Mouse (Mus musculus) MEL (cell line): ENCODE results near the gene Trmt61a. TPM values are rescaled to one million over a fixed set of nuclear protein-coding genes. Genes with fewer than 3 reads are reported as not detected.

Experiments used
- DNase-seq: peaks from one replicate; pipeline ENCODE4 v3.0.0; 2011; ENCODE audit warnings: low read depth, low spot score
- H3K27ac ChIP-seq: 2 replicates; pipeline ENCODE4 v1.5.1; 2012; ENCODE audit warnings: low read depth, mild to moderate bottlenecking, control low read depth, low read length, moderate library complexity; ENCODE audit not compliant: control insufficient read depth
- H3K27me3 ChIP-seq, 2 experiments: fragments of 150-350 bp in 1 of 2; sonication (generic) in 1 of 2; 2 replicates each; pipeline ENCODE4 v1.6.1; 2012; ENCODE audit warnings: low read length in 2 of 2, mild to moderate bottlenecking in 2 of 2, improper control_type of control experiment in 1 of 2, moderate library complexity in 1 of 2; ENCODE audit not compliant: insufficient read depth in 2 of 2, control insufficient read depth in 1 of 2
- H3K36me3 ChIP-seq, 2 experiments: 2 replicates each; pipeline ENCODE4 v1.6.1; 2012 to 2014; ENCODE audit warnings: low read length in 2 of 2, improper control_type of control experiment in 1 of 2, inconsistent platforms in 1 of 2, mild to moderate bottlenecking in 1 of 2; ENCODE audit not compliant: insufficient read depth in 2 of 2, control insufficient read depth in 1 of 2
- H3K4me1 ChIP-seq, 2 experiments: fragments of 150-350 bp in 1 of 2; sonication (generic) in 1 of 2; 2 replicates each; pipeline ENCODE4 v1.6.1; 2012; ENCODE audit warnings: low read length in 2 of 2, improper control_type of control experiment in 1 of 2, mild to moderate bottlenecking in 1 of 2; ENCODE audit not compliant: insufficient read depth in 2 of 2, control insufficient read depth in 1 of 2
- H3K4me3 ChIP-seq, 2 experiments: fragments of 150-350 bp in 1 of 2; sonication (generic) in 1 of 2; 2 replicates each; pipeline ENCODE4 v1.5.1; 2012; ENCODE audit warnings: low read depth in 2 of 2, low read length in 2 of 2, mild to moderate bottlenecking in 2 of 2, moderate library complexity in 2 of 2, control low read depth in 1 of 2, improper control_type of control experiment in 1 of 2; ENCODE audit not compliant: control insufficient read depth in 1 of 2, insufficient read depth in 1 of 2
- H3K79me2 ChIP-seq: 2 replicates; pipeline ENCODE4 v1.6.1; 2012; ENCODE audit warnings: mild to moderate bottlenecking, low read length, moderate library complexity; ENCODE audit not compliant: control insufficient read depth, poor library complexity, insufficient read depth
- H3K9ac ChIP-seq: 2 replicates; pipeline ENCODE4 v1.6.1; 2012; ENCODE audit warnings: low read depth, mild to moderate bottlenecking, control low read depth, low read length, moderate library complexity; ENCODE audit not compliant: control insufficient read depth, poor library complexity, severe bottlenecking
- H3K9me3 ChIP-seq: fragments of 150-350 bp; sonication (generic); replicated peaks from 2 replicates; pipeline ENCODE4 v1.6.1; 2012; ENCODE audit warnings: mild to moderate bottlenecking, low read length, improper control_type of control experiment, moderate library complexity; ENCODE audit not compliant: insufficient read depth
- CHD1 ChIP-seq: IDR thresholded peaks from 2 replicates; pipeline ENCODE4 v1.6.1; 2012; ENCODE audit warnings: low read depth, mild to moderate bottlenecking, inconsistent platforms, low read length, improper control_type of control experiment
- E2F4 ChIP-seq: IDR thresholded peaks from 2 replicates; pipeline ENCODE4 v1.6.1; 2011; ENCODE audit warnings: low read depth, low read length, improper control_type of control experiment, borderline replicate concordance
- ELF1 ChIP-seq: IDR thresholded peaks from 2 replicates; pipeline ENCODE4 v1.6.1; 2014; ENCODE audit warnings: low read depth, mild to moderate bottlenecking, inconsistent platforms, low read length, improper control_type of control experiment, moderate library complexity
- EP300 ChIP-seq, 2 experiments: IDR thresholded peaks; 2 replicates each; pipeline ENCODE4 v1.6.1; 2011; ENCODE audit warnings: improper control_type of control experiment in 2 of 2, low read length in 2 of 2, low read depth in 1 of 2, mild to moderate bottlenecking in 1 of 2
- ETS1 ChIP-seq: IDR thresholded peaks from 2 replicates; pipeline ENCODE4 v1.6.1; 2012; ENCODE audit warnings: low read depth, mild to moderate bottlenecking, inconsistent platforms, low read length, improper control_type of control experiment, moderate library complexity
- GATA1 ChIP-seq: IDR thresholded peaks from 2 replicates; pipeline ENCODE4 v1.6.1; 2011; ENCODE audit warnings: low read depth, low read length, improper control_type of control experiment
- MAX ChIP-seq: IDR thresholded peaks from 2 replicates; pipeline ENCODE4 v1.6.1; 2011; ENCODE audit warnings: low read length, improper control_type of control experiment
- MEF2A ChIP-seq: IDR thresholded peaks from 2 replicates; pipeline ENCODE4 v1.6.1; 2014; ENCODE audit warnings: low read depth, mild to moderate bottlenecking, inconsistent platforms, low read length, improper control_type of control experiment; ENCODE audit not compliant: poor library complexity, insufficient replicate concordance, severe bottlenecking; ENCODE audit errors: extremely low read depth
- MXI1 ChIP-seq: IDR thresholded peaks from 2 replicates; pipeline ENCODE4 v1.6.1; 2011; ENCODE audit warnings: mild to moderate bottlenecking, low read depth, low read length, improper control_type of control experiment
- MYB ChIP-seq: IDR thresholded peaks from 2 replicates; pipeline ENCODE4 v1.6.1; 2011; ENCODE audit warnings: mild to moderate bottlenecking, low read depth, low read length, improper control_type of control experiment
- MYC ChIP-seq: IDR thresholded peaks from 2 replicates; pipeline ENCODE4 v1.6.1; 2011; ENCODE audit warnings: low read depth, mild to moderate bottlenecking, low read length, improper control_type of control experiment, moderate library complexity
- POLR2A ChIP-seq, 2 experiments: IDR thresholded peaks; 2 replicates each; pipeline ENCODE4 v1.6.1; 2011 to 2012; ENCODE audit warnings: low read length in 2 of 2, mild to moderate bottlenecking in 2 of 2, control low read depth in 1 of 2, improper control_type of control experiment in 1 of 2, low read depth in 1 of 2, moderate library complexity in 1 of 2; ENCODE audit not compliant: control insufficient read depth in 1 of 2, insufficient read depth in 1 of 2, poor library complexity in 1 of 2
- POLR2AphosphoS2 ChIP-seq: IDR thresholded peaks from 2 replicates; pipeline ENCODE4 v1.6.1; 2011; ENCODE audit warnings: low read length, improper control_type of control experiment
- RAD21 ChIP-seq: IDR thresholded peaks from 2 replicates; pipeline ENCODE4 v1.6.1; 2011; ENCODE audit warnings: mild to moderate bottlenecking, low read depth, low read length, improper control_type of control experiment
- RCOR1 ChIP-seq: IDR thresholded peaks from 2 replicates; pipeline ENCODE4 v1.6.1; 2012; ENCODE audit warnings: low read depth, mild to moderate bottlenecking, inconsistent platforms, low read length, improper control_type of control experiment
- TCF12 ChIP-seq: IDR thresholded peaks from 2 replicates; pipeline ENCODE4 v1.6.1; 2014; ENCODE audit warnings: low read depth, mild to moderate bottlenecking, inconsistent platforms, low read length, improper control_type of control experiment, moderate library complexity
- UBTF ChIP-seq: IDR thresholded peaks from 2 replicates; pipeline ENCODE4 v1.6.1; 2012; ENCODE audit warnings: low read depth, mild to moderate bottlenecking, inconsistent platforms, low read length, improper control_type of control experiment, moderate library complexity, borderline replicate concordance; ENCODE audit not compliant: insufficient read depth
- USF1 ChIP-seq: IDR thresholded peaks from 2 replicates; pipeline ENCODE4 v1.6.1; 2014; ENCODE audit warnings: low read depth, mild to moderate bottlenecking, inconsistent platforms, low read length, improper control_type of control experiment, moderate library complexity
- ZC3H11A ChIP-seq: IDR thresholded peaks from 2 replicates; pipeline ENCODE4 v1.6.1; 2012; ENCODE audit warnings: low read depth, mild to moderate bottlenecking, inconsistent platforms, low read length, improper control_type of control experiment
- ZKSCAN1 ChIP-seq: IDR thresholded peaks from 2 replicates; pipeline ENCODE4 v1.6.1; 2012; ENCODE audit warnings: low read depth, mild to moderate bottlenecking, inconsistent platforms, low read length, improper control_type of control experiment, moderate library complexity
- ZMIZ1 ChIP-seq: IDR thresholded peaks from 2 replicates; pipeline ENCODE4 v1.6.1; 2012; ENCODE audit warnings: low read depth, mild to moderate bottlenecking, inconsistent platforms, low read length, improper control_type of control experiment, moderate library complexity
- polyA plus RNA-seq, 2 experiments: library from polyadenylated mRNA; stranded (reverse) in 1 of 2; unstranded in 1 of 2; fragments of >175 nt in 1 of 2; fragments of >200 nt in 1 of 2; gene quantifications; 2 replicates each; pipeline versions ENCODE4 v1.2.1 to v1.2.4; 2012; ENCODE audit warnings: low replicate concordance in 2 of 2, low read depth in 1 of 2; ENCODE audit not compliant: insufficient read length in 2 of 2, insufficient read depth in 1 of 2, missing spikeins in 1 of 2
- total RNA-seq: library from RNA; depleted of rRNA; stranded (reverse); fragments of 300-350 nt; gene quantifications from 2 replicates; pipeline ENCODE4 v1.2.3, GENCODE M21; 2012

Gene Trmt61a
- total and polyA plus RNA-seq, 3 experiments, result 41.4 to 77.5 TPM; not detected in 1

- no peak for DNase-seq
- H3K79me2 ChIP-seq, result peaks cover 28% of the 10 kb centered on the region
- peaks cover 5 to 8% of the 10 kb centered on the region in 2 experiments; a peak in 3 of 4 replicates for H3K36me3 ChIP-seq
- H3K4me1 ChIP-seq, result peaks cover 0 to 13% of the 10 kb centered on the region in 2 experiments; a peak in 3 of 4 replicates
- no peaks in the 10 kb centered on the region for H3K27me3 ChIP-seq
- H3K27ac ChIP-seq, result no peak overlapping the region
- H3K9me3 ChIP-seq, result no peaks in the 10 kb centered on the region
- no peak overlapping the region for H3K4me3 ChIP-seq
- no peak overlapping the region for H3K9ac ChIP-seq
- TF ChIP-seq UBTF, result no peak
- TF ChIP-seq POLR2AphosphoS2, result 0 out of 2 replicates have a peak, but pooled peaks have one; percentile 27
These were observed 30.3 kb downstream of the Trmt61a start for GRCm38 (mm10) chr12:111708181-111708580.

DNA sequence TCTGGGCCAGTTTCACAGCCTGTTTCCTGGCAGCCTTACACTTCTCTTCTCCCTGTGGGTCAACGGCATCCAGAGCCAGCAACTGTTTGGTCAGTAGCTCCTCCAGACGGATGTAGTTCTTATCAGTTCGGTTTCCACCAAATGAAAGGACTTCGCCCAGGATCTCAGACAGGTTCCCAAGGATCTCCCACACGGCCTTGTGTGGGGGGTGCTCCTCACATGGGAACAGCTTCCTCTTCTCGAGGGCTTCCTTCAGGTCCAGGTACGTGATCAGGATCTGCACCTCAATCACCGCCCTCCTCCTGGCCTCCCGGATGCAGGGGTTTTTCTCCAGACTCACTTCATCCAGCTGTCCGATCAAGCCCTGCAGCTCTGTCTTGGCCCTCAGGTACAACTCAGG is 32.2 kb downstream of the Trmt61a start:
- Histone ChIP-seq H3K4me3 (no peak overlapping the region), H3K9ac (no peak overlapping the region)

GRCm38 (mm10) chr12:111712476-111712875 is 34.6 kb downstream of the Trmt61a start:
- H3K4me1 ChIP-seq, result peaks cover 0 to 13% of the 10 kb centered on the region in 2 experiments; a peak in 3 of 4 replicates
- peak overlapping the region; percentile 87 to 99 for H3K4me3 ChIP-seq
- peaks cover 39% of the 10 kb centered on the region for H3K79me2 ChIP-seq
- H3K27me3 ChIP-seq, result no peaks in the 10 kb centered on the region
- peaks cover 5 to 12% of the 10 kb centered on the region in 2 experiments for H3K36me3 ChIP-seq
- peak overlapping the region; percentile 97 for H3K9ac ChIP-seq
- no peaks in the 10 kb centered on the region for H3K9me3 ChIP-seq
- TF ChIP-seq MXI1 (no peak), ZKSCAN1 (no peak), MEF2A (no peak), ZC3H11A (no peak), POLR2A (IDR thresholded peaks at IDR 0.05; ENCODE audit: control insufficient read depth in 1 of 2, insufficient read depth in 1 of 2, low read depth in 1 of 2, low read length in 2 of 2, poor library complexity in 1 of 2) (no peak), USF1 (no peak), POLR2AphosphoS2 (no peak), TCF12 (no peak), GATA1 (no peak), CHD1 (no peak), ZMIZ1 (no peak), E2F4 (no peak), MYC (no peak), RCOR1 (no peak), EP300 (IDR thresholded peaks at IDR 0.05; ENCODE audit: low read depth in 1 of 2, low read length in 2 of 2) (no peak), ELF1 (no peak)
- H3K27ac ChIP-seq, result peak overlapping the region; percentile 16; the same call in 1 of the 2 replicates
- DNase-seq, result peak; percentile 61

More for the DNA sequence above, 32.2 kb downstream of the Trmt61a start:
- TF ChIP-seq CHD1, result no peak
- no peak for TF ChIP-seq EP300 (IDR thresholded peaks at IDR 0.05; ENCODE audit: low read depth in 1 of 2, low read length in 2 of 2)
- TF ChIP-seq UBTF, result no peak
- no peak for TF ChIP-seq MXI1
- no peak for TF ChIP-seq ETS1
- TF ChIP-seq ZC3H11A, result no peak
- TF ChIP-seq MAX, result no peak
- no peak for TF ChIP-seq RAD21
- no peak for TF ChIP-seq MYB
- no peak for DNase-seq
- H3K4me1 ChIP-seq, result peaks cover 0 to 13% of the 10 kb centered on the region in 2 experiments; a peak in 3 of 4 replicates
- H3K27ac ChIP-seq, result no peak overlapping the region
- H3K36me3 ChIP-seq, result peaks cover 5 to 12% of the 10 kb centered on the region in 2 experiments; a peak in 3 of 4 replicates
- no peaks in the 10 kb centered on the region for H3K9me3 ChIP-seq
- peaks cover 37% of the 10 kb centered on the region for H3K79me2 ChIP-seq
- no peaks in the 10 kb centered on the region for H3K27me3 ChIP-seq
